Comparison of ENCODE assay signal across 9 mouse cellular contexts in genomic region chr14:76658952-76659502, GRCm38 (mm10).
DNase-seq lines count a peak whose midpoint lies in the region; ATAC-seq lines count a peak whose summit lies in the region.
"Had no signal": no experiment of that assay in that cellular context is flagged by ENCODE, and none has a peak within 500 bp of the region (broad histone marks: within the 10 kb centered on the region; RNA-seq: fewer than 3 reads in every experiment).

No protein-coding gene starts in this region.

- H3K27ac ChIP-seq in stomach, embryonic 14.5 days (ENCODE audit: low read length) = 0 out of 2 replicates have a peak overlapping the region, but pooled peaks have one; percentile 12
- H3K27ac ChIP-seq: liver, embryonic 14.5 days had no signal

- 48% methylated on average over 15 of the region's 15 CpGs for WGBS in stomach, embryonic 14.5 days

- H3K36me3 ChIP-seq in stomach, embryonic 14.5 days (ENCODE audit: control insufficient read depth, insufficient read depth, low read length) = no peaks in the 10 kb centered on the region
- H3K36me3 ChIP-seq: hindbrain, embryonic 15.5 days had no signal

- peak; percentile 29 to 31 for DNase-seq in left cerebral cortex, postnatal 36 days (ENCODE audit: low spot score in 2 of 2)
- no peak for DNase-seq in left cerebral cortex, postnatal 4 days
- DNase-seq in NIH3T3 (ENCODE audit: low read depth) = peak; percentile 26
- peak; percentile 39 for DNase-seq in cerebellum, adult 9-10 months
- DNase-seq in embryo, embryonic 10.5 days (ENCODE audit: low spot score) = no peak
- DNase-seq in gastrocnemius, postnatal 4 days (ENCODE audit: low spot score in 2 of 2) = no peak

- H3K27me3 ChIP-seq in stomach, embryonic 14.5 days (ENCODE audit: control insufficient read depth, insufficient read depth, low read length) = no peaks in the 10 kb centered on the region
- H3K27me3 ChIP-seq: hindbrain, embryonic 15.5 days had no signal

- ATAC-seq in stomach, embryonic 14.5 days (ENCODE audit: insufficient number of reproducible peaks, insufficient read depth, low FRiP score, low read depth) = no peak

- H3K4me1 ChIP-seq in stomach, embryonic 14.5 days (ENCODE audit: control insufficient read depth, insufficient read depth, low read length) = peaks cover 12% of the 10 kb centered on the region; the same call in 1 of the 2 replicates

- H3K4me3 ChIP-seq in stomach, embryonic 14.5 days (ENCODE audit: low read depth, low read length) = no peak overlapping the region
- H3K4me3 ChIP-seq: hindbrain, embryonic 15.5 days had no signal

- no peak overlapping the region for H3K4me2 ChIP-seq in stomach, embryonic 14.5 days (replicated peaks; ENCODE audit: low read depth, low read length)
- H3K4me2 ChIP-seq: hindbrain, embryonic 15.5 days had no signal

- intact Hi-C loops in left cerebral cortex, postnatal 36 days (cut with DNase I) = loop anchor here (10.0 kb wide), 1 partner anchor 106 kb away; no protein-coding TSS in a partner anchor
- intact Hi-C loops in left cerebral cortex, postnatal 4 days (cut with DNase I) = no loop called here

- no peaks in the 10 kb centered on the region for H3K9me3 ChIP-seq in stomach, embryonic 14.5 days (ENCODE audit: control insufficient read depth, low read depth, low read length)
- H3K9me3 ChIP-seq: hindbrain, embryonic 15.5 days had no signal

- no peak overlapping the region for H3K9ac ChIP-seq in stomach, embryonic 14.5 days (replicated peaks; ENCODE audit: low read depth, low read length)
- H3K9ac ChIP-seq: hindbrain, embryonic 15.5 days; liver, embryonic 14.5 days had no signal

Comparison
In these comparisons a context has a peak if more than half of its experiments do, and no peak if none do; other contexts are left out.
1. DNase-seq: peak in left cerebral cortex, postnatal 36 days (2 of 2), NIH3T3 (single experiment) and cerebellum, adult 9-10 months (single experiment); none in left cerebral cortex, postnatal 4 days (single experiment), embryo, embryonic 10.5 days (single experiment) and gastrocnemius, postnatal 4 days (0 of 2).